Mouse (Mus musculus) urinary bladder, postnatal 10 days (tissue): ENCODE results near the gene Plppr1.

ENCODE experiments used
- DNase-seq: peaks from one replicate; pipeline ENCODE4 v3.0.0; 2022; ENCODE audit warnings: low spot score

Plppr1 gene

GRCm38 (mm10) chr4:49386873-49387272, 327.8 kb downstream of the Plppr1 start:
- DNase-seq, result no peak
